3 mouse cellular contexts compared by ENCODE assay signal in the genomic region with DNA sequence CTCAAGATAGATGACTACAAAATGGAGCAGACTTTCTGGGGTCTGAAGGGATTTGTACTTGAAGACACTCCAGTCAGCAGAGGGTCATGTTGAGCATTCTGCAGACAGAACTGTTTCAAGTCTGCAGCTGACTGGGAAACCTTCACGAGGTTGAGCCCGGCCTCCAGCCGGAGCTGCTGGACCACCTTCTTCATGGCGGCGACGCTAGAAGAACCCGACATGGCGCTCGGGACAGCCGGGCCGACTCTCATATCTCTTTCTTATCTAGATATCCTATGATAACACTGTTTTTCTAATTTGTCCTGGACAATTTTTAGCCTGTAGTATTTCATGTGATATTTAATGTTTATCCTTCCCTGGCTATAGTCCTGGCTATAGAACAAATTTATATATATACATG.
A peak's percentile ranks its signal among the peaks of the same experiment; 100 is the strongest.
ATAC-seq lines count a peak whose summit lies in the region.

No protein-coding gene starts in this region.

- 0 out of 2 replicates have a peak, but pooled peaks have one; percentile 42 for ATAC-seq in common myeloid progenitor, adult 5-6 weeks (replicated peaks; ENCODE audit: low read depth, poor library complexity, severe bottlenecking)
- ATAC-seq in granulocyte monocyte progenitor cell, adult 5-6 weeks (replicated peaks; ENCODE audit: poor library complexity, severe bottlenecking) = peak; percentile 61; the same call in 1 of the 2 replicates
- peak; percentile 71 for ATAC-seq in megakaryocyte, adult 5-6 weeks (ENCODE audit: poor library complexity, severe bottlenecking)
